Mouse (Mus musculus) ovary, postnatal 10 days (tissue): ENCODE measurements around the gene 3110009E18Rik.

Experiments used
- DNase-seq: peaks from one replicate; pipeline ENCODE4 v3.0.0; 2022; ENCODE audit warnings: low spot score

The 3110009E18Rik gene

DNA sequence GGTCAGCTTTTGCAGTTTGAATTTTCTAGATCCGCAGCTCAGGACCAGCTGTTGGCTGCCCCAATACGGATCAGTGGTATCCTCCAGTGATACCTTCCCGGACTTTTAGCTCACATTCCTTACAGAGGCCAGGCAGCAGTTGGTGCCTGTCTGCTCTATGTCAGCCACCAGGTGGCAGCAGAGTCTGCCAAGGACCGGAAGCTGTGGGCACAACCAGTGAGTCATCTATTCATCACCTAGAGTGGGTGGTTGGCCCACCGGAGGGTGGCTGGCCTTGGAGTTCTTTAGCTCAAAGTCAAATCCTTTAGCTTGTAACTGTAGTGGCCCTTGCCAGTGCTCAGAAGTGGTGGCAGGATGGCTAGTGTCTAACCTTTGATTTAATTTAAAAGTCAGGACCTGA, 76.2 kb downstream of the 3110009E18Rik start:
- DNase-seq = peak; percentile 25

DNA sequence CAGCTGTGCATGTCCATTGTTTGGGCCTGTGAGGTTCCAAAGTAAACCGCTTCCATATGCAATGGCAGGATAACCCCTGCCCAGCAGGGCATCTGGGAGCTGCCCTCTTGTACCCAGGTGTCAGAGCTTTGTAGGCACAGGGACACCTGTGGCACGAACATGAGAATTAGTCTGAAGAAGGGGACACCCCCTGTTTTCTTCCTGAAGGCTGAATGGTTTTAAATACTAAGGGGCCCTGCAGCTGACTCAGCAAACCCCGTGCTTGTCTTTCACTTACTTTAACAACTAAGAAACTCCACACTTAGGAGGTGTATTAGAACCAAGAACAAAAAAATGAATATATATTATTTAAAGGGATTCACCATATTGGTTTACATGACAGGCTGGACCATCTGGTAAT, 77.2 kb downstream of the 3110009E18Rik start:
- no peak for DNase-seq

DNA sequence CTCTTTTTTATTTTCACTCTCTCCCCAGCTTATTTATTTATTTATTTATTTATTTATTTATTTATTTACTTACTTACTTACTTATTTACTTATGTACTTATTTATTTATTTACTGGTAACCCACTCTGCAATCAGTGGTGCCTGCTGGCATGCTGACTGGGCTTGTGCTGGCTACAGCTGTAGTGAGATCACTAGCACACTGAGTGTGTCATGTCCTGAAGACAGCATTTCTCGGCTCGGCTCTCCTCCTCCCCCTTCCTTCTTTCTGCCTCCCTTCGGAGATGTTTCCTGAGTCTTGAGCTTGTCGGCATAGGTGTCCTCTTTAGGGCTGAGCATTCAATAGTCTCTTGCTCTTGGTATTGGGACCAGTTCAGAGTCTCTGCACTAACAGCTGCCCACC, 78.0 kb downstream of the 3110009E18Rik start:
- DNase-seq = no peak

DNA sequence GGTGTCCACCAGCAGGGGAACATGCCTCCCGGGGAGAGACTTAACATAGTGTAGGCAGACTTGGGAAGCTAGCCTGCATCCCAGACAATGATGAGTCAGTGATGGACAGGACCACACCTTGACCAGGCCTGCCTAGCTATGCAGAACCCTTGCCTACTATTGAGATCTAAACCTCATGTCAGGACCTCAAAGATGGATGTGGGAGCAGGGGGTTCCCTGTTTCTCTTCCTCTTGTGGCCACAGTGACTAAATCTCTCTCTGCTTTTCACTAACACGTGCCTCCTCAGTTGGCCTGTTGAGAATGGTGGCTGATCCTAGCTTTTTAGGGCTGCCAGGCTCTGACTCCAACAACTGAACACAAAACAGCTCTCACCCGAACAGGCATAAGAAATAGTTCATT, 81.6 kb downstream of the 3110009E18Rik start:
- DNase-seq = no peak

DNA sequence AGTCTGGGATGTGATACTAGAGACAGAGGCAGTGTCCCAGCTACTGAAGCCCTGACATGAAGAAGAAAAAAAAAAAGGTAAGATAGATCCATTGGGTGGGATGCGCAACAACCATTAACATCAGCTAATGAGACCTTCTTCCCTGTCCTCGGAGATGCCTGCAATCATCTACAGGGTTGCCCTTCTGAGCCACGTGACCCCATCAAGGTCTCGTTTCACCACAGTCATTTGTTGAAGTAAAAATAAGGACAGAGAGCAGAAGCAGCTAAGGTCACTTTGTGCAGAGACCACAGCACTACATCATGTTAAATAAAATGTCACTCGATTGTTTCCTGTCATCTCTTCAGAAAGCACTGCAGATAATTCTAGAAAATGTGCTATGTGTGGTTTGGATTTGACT, 82.8 kb downstream of the 3110009E18Rik start:
- no peak for DNase-seq

DNA sequence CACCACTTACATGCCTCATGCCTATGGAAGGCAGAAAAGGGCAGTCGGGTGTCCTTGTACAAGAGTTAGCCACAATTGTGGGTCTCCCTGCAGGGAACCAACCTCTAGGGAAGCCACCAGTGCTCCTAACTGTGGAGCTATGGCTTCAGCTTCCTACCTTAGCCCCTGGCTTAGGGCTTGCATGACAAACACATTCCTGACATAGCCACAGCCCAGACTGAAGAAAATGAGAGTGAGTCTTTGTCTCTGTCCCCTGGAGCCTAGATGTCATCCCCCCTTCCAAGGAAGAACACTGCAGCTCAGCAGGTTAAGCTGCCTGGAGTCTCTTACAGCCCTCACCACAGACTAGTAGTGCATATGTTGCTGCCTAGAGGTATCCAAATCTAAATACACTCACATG, 83.8 kb downstream of the 3110009E18Rik start:
- DNase-seq = no peak

DNA sequence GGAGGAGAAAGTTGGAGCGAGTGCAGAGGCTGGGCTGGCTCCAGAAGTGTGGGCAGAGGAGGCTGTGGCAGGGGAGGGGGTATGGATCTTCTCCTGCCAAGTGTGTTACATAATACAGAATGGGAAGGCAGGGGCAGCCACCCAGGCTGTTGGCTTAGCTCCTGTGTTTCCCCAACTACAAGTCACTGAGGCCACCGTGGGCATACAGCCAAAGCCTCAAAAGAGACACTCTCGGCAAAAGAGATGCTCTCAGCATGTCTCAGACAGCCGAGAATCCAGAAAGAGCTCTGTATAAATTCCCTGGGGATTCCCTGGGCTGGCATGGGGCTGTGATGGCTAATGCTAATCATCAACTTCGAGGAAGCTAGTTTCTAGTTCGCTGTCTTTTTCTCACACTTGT, 86.6 kb downstream of the 3110009E18Rik start:
- DNase-seq = no peak

DNA sequence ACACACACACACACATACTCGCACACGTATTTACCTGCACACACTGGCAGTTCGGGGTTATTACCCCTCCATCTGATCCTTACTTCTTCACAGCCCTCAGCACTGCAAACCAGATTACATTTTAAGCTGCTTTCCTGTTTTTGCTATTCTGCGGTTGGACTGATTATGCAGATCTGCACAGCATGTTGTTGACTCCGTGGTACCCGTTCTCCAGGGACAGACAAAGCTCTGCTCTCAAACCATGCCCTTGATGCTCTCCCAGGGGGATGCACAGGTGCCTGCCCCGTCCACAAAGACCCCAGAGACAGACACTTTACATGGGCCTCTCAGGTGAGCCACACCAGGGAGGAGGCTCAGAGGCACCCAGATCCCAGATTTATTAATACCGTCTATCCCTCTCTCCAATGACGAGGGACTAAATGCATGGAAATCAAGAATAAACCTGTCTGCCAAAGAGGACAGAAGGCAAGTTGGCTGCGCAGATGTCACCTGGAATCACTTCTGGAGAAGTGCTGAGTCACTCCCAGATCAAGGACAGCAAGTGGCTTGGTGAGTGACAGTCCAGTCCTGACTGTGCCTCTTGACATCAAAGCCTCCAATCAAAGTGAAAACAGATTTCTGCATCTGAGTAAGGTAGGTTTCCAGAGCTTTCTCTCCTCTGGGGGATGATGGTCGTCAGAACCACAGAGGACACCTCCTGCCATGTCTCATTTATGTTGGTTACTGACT, 87.7 kb downstream of the 3110009E18Rik start:
- DNase-seq = no peak

DNA sequence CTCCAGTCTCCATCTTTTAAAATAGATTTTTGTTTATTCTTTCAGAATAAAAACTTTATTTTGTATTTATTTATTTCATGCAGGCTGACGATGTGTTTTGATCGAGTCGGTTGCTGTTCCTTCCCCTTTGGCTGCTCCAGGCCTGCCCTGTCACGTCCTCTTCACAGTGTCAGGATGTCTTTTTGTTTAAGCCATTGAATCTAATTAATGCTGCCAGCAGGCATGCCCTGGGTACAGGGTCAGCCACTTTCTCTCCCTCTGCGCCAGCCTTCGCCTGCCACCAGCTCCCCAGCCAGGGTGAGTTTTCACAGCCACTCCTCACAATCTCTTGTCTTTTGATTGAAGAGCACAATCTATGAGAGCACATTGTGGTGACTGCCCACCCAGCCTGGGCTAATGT, 99.9 kb downstream of the 3110009E18Rik start:
- DNase-seq = no peak

DNA sequence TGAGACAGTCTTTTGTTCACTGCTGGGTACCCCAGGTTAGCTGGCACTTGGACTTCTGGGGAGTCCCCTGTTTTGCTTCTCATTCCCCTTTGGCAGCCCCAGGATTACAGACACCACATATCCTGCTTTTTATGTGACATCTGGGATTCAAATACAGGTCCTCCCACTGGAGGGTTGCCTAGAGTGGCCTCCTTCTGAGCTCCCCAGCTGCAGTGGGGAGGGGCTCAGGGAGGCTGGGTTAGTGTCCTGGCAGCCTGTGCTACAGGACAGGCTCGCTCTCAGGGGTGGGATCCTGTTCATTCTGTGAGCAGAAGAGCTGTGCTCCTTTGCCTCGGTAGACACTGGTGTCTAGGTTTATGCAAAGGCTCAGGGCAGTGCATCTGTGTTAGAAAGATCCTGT, 100.3 kb downstream of the 3110009E18Rik start:
- DNase-seq = no peak

DNA sequence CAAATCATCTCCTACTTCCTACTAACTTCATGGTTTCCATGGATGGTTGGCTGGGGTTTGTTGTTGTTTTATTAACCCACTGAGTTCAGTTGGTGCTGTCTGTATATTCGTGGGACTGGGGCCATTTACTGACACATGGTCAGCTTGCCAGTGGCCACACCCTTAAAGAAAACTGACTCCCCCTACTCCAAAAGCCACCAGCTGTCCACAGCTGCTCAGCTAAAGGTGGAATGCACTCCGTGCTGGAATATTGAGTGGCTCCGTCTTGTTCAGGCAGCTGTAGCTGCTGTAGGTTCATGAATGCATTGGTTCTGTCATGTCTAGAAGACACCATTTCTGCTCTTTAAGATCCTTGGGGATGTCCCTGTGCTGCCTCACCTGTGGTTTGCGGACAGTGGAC, 102.6 kb downstream of the 3110009E18Rik start:
- DNase-seq = no peak

DNA sequence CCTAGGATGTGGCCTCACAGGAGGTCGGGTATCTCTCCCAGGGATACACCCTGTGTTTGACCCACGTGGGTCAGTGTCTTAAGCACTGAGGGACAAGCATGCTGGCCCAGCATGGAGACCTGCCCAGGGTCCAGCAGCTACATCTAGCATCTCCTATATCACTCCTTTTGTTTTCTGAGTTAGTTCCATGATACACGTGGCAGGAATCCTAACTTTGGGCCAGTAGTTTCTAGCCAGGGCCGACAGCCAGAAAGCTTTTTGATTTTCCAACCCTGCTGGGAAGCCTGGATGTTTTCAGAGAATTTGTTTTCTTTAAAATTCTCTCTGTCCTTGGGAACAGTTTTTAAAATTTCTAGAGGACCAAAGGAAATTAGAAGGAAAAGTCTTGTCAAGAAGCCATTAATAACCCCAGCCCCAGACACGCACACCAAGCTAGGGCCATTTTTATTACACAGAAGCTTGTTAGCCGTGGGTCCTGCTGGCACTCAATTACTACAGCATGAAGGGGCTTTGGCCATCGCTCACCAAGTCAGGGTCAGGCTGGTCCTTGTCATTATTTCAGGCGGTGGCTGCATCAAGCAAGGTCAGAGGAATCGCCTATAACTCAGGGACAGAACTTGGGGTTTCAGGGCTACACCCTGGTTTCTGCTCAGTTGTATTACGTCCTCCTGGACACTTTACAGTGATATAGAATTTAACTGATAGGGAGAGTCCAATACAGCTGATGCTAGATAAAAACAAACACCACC, 108.9 kb downstream of the 3110009E18Rik start:
- DNase-seq = no peak

DNA sequence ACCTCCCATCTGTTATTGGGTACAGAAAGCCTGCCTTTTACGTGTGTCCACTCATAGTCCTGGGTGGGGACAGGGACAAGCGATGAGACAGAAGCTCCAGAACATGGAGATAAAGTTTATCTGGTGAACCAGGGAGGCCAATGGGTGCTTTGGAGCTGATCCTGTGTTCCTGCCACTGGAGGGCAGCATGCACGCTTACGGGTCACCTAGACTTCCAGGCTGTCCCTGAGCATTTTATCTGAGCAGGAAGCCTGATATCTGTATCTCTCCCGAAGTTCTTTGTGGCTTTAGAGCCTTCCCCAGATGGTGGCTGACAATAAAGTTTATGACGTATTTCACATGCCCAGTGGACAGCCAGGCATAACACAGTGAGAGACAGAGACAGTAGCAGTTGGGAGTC, 110.3 kb downstream of the 3110009E18Rik start:
- DNase-seq = no peak

DNA sequence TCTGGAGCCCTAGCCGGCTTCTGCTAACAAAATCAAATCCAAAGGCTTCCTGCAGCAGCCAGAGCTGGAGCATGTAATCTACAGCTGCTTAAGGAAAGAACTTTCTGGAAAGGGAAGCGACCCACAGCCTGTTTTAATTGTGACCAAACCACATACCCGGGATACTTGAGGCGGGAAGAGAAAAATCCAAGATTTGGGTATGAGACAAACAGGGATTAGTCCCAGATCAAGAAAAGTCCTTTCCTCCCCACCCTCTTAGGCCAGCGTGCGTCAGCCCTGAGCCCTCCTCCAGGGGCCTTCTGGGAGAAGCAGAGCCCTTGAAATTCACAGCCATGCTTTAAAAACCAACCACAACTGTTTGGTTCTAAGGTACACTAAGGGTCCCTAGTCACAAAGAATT, 111.2 kb downstream of the 3110009E18Rik start:
- no peak for DNase-seq

DNA sequence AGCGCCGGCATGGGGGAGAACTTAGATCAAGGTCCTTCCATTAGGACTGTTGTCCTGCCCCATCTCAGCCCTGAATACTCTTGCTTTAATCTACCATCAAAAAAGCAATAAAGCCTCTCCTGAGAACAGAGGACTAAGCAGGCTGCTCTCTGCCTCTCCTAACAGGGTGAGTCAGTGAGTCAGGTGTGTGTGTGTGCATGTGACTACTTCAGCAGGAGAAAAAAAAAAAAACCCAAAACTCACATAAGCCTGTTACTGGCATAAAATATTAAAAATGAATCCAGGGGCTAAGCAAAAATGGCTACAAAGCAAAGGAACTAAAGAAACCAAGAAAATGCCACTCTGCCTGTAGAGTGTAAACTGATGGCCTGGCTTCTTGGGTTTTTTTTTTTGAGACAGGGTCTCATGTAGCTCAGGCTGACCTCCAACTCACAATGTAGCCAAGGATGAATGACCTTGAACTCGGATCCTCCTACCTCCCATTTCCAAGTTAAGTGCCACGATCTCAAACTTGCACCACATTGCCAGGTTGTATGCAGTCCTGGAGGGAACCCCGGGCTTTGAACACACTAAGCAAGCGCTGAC, 114.7 kb downstream of the 3110009E18Rik start:
- no peak for DNase-seq

DNA sequence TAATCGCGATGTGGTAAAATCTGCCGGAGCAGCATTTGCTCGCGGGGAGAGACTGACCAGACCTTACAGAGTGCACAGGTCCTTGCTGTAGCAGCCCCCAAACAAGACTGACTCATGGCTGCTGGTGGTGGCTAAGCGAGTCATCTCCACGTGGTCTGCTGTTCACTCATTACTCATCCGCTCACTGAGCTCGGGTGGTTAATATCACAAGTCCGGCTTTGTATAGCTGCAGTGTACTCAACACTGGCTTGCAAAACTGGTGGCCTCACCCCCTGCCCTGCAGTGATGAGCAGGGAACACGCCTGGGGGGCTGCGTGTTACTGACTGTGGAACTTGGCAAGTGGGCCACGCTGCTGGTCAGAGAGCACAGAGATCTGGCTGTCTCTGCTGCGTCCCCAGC, 115.4 kb downstream of the 3110009E18Rik start:
- no peak for DNase-seq

DNA sequence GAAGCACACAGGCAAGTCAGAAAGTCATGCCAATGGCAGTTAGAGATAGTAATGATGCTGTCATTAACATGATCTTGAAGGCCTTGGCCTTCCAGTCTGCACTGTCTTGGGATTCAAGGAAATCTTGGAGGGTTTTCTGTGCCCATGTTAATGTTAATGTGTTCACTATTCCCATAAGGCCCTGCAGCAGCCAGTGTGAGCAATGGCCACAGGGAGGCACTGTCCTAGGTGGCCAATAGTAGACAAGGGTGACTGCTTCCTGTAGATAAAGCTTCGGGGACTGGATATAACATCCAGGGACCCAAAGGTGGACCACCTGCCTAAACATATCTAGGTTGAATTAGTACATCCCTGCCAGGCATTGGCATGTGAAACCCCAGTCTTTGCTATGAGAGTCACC, 116.1 kb downstream of the 3110009E18Rik start:
- no peak for DNase-seq
